Mouse (Mus musculus) testis, adult 2 months (tissue): ENCODE measurements around the gene Krba1.

Experiments
- CTCF ChIP-seq: fragments of 200-500 bp; IDR thresholded peaks from 2 replicates; pipeline ENCODE4 v1.5.1; 2012; ENCODE audit warnings: low read depth, mild to moderate bottlenecking, inconsistent platforms, low read length, moderate library complexity; ENCODE audit not compliant: control insufficient read depth, insufficient read depth, insufficient replicate concordance
- POLR2A ChIP-seq: fragments of 200-500 bp; IDR thresholded peaks from 2 replicates; pipeline ENCODE4 v1.6.1; 2012; ENCODE audit warnings: low read depth, mild to moderate bottlenecking, inconsistent platforms, low read length, moderate library complexity; ENCODE audit not compliant: control insufficient read depth

- no peak for TF ChIP-seq CTCF
- TF ChIP-seq POLR2A = no peak
These were observed 8.7 kb downstream of the Krba1 start for GRCm38 (mm10) chr6:48404071-48404470.
